Mouse (Mus musculus) liver, adult 2 months (tissue): Measurements from ENCODE around the gene Fyttd1.

Experiments
- CTCF ChIP-seq: fragments of 200-500 bp; IDR thresholded peaks from 2 replicates; pipeline ENCODE4 v1.5.1; 2011; ENCODE audit warnings: low read depth, low read length, control low read depth
- POLR2A ChIP-seq: fragments of 200-500 bp; IDR thresholded peaks from 2 replicates; pipeline ENCODE4 v1.6.1; 2011; ENCODE audit warnings: low read length, control low read depth; ENCODE audit not compliant: insufficient read depth; ENCODE audit errors: extremely low read depth

DNA sequence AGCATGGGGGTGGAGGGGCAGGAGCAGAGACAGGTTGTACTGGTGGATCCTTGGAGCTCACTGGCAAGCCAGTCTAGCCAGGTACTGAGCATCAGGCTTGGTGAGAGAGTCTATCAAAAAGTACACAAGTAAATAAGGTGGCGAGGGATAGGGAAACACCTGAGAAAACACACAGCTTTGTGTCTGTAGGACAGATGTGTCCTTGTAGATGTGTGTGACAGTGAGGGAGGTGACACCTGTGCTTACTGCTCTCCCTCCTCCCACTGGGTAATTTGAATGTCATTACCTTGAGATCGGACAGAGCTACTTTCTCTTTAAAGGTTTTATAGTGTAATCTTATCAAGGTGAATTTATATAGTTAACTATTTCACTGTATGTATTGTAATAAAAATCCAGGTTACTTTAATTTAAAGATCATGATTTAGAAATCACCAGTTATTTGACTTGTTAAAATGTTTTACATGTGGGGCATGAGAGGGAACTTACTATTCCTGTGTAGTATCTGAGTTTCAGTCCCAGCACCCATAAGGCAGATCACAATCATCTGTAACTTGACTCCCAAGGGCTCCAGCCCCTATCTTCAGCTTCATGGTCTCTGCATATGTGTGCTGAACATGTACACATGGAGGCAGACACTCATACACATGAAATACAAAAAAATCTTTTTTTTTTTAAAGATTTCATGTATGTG lies 24.2 kb downstream of the Fyttd1 start:
- TF ChIP-seq CTCF, result no peak
- TF ChIP-seq POLR2A, result no peak
